Mouse (Mus musculus): ENCODE results near the gene Pcsk1n. TPM values are rescaled to one million over a fixed set of nuclear protein-coding genes. Genes with fewer than 3 reads are reported as not detected.
A peak's percentile ranks its signal among the peaks of the same experiment; 100 is the strongest.
"Not testable (repeated sequence)": the region's sequence is repeated elsewhere in the genome, so short reads cannot be mapped to it uniquely, and the experiment has no call there.

Gene Pcsk1n
- polyA plus RNA-seq, 1 experiment from 2014 or later = 83.8 TPM

DNA sequence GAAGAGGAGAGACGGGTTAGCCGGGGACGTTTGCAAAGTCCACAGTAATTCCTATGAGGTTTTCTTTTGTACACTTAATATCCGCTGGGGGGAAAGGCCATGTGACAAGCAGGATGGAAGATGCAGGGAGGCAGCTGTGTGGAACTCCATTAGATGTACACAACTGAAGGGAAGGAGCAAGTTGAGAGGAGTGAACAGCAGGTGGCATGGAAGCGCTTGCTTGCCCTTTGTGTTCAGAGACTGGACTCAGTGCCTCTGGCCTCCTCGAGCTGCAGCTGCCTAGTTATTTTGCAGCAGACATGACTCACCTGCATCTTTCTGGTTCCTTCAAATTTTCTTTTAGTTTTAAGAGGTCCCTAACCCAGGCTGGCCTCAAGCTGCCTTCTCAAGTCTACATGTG, 9.1 kb upstream of the Pcsk1n start:
- no peak overlapping the region for H3K9ac ChIP-seq
- H3K27me3 ChIP-seq = no peaks in the 10 kb centered on the region
- peaks cover 16% of the 10 kb centered on the region; the same call in 1 of the 2 replicates for H3K36me3 ChIP-seq (ENCODE audit: poor library complexity, severe bottlenecking)
- no peak for ATAC-seq
- WGBS = 50% methylated on average over 6 of the region's 6 CpGs
- H3K4me3 ChIP-seq = no peak overlapping the region
- no peaks in the 10 kb centered on the region for H3K9me3 ChIP-seq (replicated peaks)
- no peak overlapping the region for H3K27ac ChIP-seq
- no peak overlapping the region for H3K4me2 ChIP-seq
- H3K4me1 ChIP-seq = no peaks in the 10 kb centered on the region

DNA sequence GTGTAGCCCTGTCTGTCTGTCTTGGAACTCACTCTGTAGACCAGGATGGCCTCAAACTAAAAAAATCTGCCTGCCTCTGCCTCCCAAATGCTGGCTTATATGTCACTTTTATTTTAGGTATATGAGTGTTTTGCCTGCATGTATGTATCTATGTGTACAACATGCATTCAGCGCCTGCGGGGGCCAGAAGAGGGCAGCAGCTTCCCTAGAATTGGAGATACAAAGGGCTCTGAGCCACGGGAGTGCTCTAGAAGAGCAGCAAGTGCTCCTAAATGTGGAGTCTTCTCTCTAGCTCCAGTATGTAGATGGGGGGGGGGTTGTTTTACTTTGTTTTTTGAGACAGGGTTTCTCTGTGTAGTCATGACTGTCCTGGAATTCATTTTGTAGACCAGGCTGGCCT, 4.0 kb upstream of the Pcsk1n start:
- H3K9ac ChIP-seq; H3K36me3 ChIP-seq (ENCODE audit: poor library complexity, severe bottlenecking); H3K27ac ChIP-seq; H3K4me3 ChIP-seq; H3K4me1 ChIP-seq; ATAC-seq; H3K4me2 ChIP-seq; H3K27me3 ChIP-seq; H3K9me3 ChIP-seq (replicated peaks): not testable (repeated sequence)
- WGBS = 18% methylated on average over 3 of the region's 3 CpGs

DNA sequence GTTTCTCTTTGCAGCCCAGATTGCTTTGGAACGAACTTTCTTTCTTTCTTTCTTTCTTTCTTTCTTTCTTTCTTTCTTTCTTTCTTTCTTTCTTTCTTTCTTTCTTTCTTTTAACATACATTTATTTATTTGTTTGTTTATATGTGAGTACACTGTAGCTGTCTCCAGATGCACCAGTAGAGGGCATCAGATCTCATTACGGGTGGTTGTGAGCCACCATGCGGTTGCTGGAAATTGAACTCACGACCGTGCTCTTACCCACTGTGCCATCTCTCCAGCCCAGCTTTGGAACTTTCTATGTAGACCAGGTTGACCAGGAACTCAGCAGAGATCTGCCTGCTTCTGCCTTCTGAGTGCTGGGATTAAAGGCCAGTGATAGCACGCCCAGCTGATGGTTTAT, 1.7 kb upstream of the Pcsk1n start:
- H3K4me3 ChIP-seq; H3K9ac ChIP-seq; H3K4me1 ChIP-seq; H3K9me3 ChIP-seq (replicated peaks); H3K4me2 ChIP-seq; H3K27ac ChIP-seq; ATAC-seq; H3K36me3 ChIP-seq (ENCODE audit: poor library complexity, severe bottlenecking): not testable (repeated sequence)
- WGBS = 80% methylated on average over 6 of the region's 6 CpGs
- H3K27me3 ChIP-seq = peaks cover 12% of the 10 kb centered on the region

DNA sequence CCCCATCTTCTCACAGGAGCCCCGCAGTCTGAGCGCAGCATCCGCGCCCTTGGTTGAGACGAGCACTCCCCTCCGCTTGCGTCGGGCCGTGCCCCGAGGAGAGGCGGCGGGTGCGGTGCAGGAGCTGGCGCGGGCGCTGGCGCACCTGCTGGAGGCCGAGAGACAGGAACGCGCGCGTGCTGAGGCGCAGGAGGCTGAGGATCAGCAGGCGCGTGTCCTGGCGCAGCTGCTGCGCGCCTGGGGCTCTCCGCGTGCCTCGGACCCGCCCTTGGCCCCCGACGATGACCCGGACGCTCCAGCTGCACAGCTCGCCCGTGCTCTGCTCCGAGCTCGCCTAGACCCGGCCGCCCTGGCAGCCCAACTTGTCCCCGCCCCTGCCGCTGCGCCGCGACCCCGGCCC, 2.4 kb downstream of the Pcsk1n start:
- no peaks in the 10 kb centered on the region for H3K9me3 ChIP-seq (replicated peaks)
- WGBS = 14% methylated on average over 33 of the region's 48 CpGs
- 0 out of 2 replicates have a peak, but pooled peaks cover 5% of the 10 kb centered on the region for H3K36me3 ChIP-seq (ENCODE audit: poor library complexity, severe bottlenecking)
- no peak overlapping the region for H3K27ac ChIP-seq
- ATAC-seq = no peak
- peaks cover 8% of the 10 kb centered on the region for H3K4me1 ChIP-seq
- peak overlapping the region; percentile 46 for H3K4me3 ChIP-seq
- peak overlapping the region; percentile 63 for H3K4me2 ChIP-seq
- peak overlapping the region; percentile 59 for H3K9ac ChIP-seq
- peaks cover 29% of the 10 kb centered on the region for H3K27me3 ChIP-seq

DNA sequence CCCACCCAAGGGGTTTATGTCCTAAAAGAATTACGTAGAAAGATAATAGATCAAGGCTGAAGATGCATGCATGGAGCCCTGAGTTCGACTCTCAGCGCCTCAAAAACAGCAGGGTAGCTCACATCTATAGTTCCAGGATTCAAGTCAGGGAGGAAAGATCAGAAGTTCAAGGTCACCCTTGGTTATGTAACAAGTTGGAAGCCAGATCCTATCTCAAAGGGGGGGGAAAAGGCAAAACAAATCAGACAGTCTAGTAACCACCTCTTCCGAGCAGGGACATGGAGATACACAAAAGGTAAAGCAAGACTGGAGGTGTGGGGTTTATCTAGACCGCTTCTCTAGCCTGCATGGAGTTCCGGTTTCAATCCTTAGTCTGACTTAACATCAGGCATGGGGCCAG, 6.6 kb downstream of the Pcsk1n start:
- Histone ChIP-seq H3K9ac (no peak overlapping the region), H3K9me3 (replicated peaks) (no peaks in the 10 kb centered on the region; the same call in 1 of the 2 replicates), H3K4me1 (peaks cover 8% of the 10 kb centered on the region), H3K27me3 (peaks cover 29% of the 10 kb centered on the region), H3K27ac (no peak overlapping the region), H3K4me3 (no peak overlapping the region), H3K4me2 (no peak overlapping the region), H3K36me3 (ENCODE audit: poor library complexity, severe bottlenecking) (peaks cover 18% of the 10 kb centered on the region)
- no peak for ATAC-seq
- 84% methylated on average over 6 of the region's 6 CpGs for WGBS

DNA sequence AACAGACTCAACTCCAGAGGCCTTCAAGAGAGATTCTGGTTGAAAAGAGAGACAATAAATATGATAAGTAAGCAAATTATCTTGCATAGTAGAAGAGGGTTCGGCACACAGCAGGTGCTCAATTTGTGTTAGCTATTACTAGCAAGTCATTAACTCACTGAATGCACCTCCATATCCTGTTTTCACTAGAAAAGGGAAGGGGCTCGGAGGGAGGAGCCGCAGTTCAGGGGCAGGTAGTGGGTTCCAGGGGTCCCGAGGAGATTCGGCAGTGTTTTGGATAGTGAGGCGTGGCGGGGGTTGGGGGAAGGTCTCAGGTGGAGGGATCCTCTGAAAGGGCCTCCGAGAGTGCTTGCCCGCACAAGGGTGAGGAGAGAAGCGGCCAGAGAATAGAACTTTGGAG, 7.5 kb downstream of the Pcsk1n start:
- WGBS = 28% methylated on average over 10 of the region's 10 CpGs
- no peaks in the 10 kb centered on the region; the same call in 1 of the 2 replicates for H3K9me3 ChIP-seq (replicated peaks)
- H3K9ac ChIP-seq = no peak overlapping the region
- no peak for ATAC-seq
- H3K27ac ChIP-seq = no peak overlapping the region
- H3K4me2 ChIP-seq = no peak overlapping the region
- peaks cover 8% of the 10 kb centered on the region for H3K4me1 ChIP-seq
- H3K36me3 ChIP-seq (ENCODE audit: poor library complexity, severe bottlenecking) = peaks cover 27% of the 10 kb centered on the region
- no peak overlapping the region for H3K4me3 ChIP-seq
- H3K27me3 ChIP-seq = peaks cover 25% of the 10 kb centered on the region

DNA sequence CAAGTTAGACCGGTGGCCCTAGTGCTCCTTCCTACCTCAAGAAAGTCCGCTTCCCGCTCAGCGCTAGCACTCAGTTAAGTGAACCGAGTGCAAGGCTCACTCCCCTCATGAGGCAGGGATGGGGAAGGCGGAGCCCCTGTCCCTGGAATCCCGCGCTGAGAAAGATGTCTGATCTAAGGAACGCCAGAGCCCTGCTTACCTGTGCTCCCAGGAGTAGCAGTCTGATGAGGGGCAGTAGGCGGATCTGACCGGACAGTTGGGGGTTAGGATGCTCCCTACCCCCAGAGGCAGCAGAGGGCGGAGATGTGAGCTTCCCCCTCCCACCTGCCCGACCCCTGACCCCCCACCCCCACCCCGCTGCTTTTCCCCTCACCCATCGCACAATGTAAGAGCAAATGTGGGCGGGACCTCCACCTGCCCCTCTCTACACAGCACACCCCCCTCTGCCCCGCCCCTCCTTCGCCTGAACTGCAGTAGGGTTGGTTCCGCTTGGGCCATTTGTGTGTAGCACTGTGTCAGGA, 8.7 kb downstream of the Pcsk1n start, which contains the start of gene Eras:
TSS of gene Eras (minus strand) at position 338 of the 521 bp plus-strand sequence.
- Histone ChIP-seq H3K27me3 (peaks cover 13% of the 10 kb centered on the region), H3K27ac (no peak within 1 kb of the TSS), H3K9me3 (replicated peaks) (no peaks in the 10 kb centered on the region; the same call in 1 of the 2 replicates), H3K4me1 (no peaks in the 10 kb centered on the region), H3K36me3 (ENCODE audit: poor library complexity, severe bottlenecking) (peaks cover 26% of the 10 kb centered on the region), H3K9ac (no peak within 1 kb of the TSS), H3K4me3 (no peak within 1 kb of the TSS), H3K4me2 (no peak within 1 kb of the TSS)
- no peak for ATAC-seq
- 19% methylated on average over 19 of the region's 19 CpGs for WGBS

DNA sequence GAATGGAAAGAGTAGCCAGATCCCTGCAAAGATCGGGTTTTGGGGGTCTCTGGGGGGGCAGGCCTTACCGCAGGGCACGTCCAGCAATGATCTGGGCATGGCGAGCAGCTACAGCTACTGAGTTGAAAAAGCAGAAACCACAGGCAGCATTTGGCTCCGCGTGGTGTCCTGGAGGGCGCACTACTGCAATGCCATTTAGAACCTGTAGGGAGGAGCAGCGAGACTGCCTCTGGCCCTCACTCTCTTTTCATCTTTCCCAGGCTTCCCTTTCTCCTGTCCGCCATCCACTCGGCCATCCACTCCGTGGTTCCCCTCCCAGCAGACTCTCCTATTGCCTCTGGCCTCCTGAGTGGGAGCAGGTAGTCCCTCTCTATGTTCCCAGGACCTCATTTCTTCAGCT, 17.3 kb downstream of the Pcsk1n start:
- Histone ChIP-seq H3K27ac (no peak overlapping the region), H3K4me1 (no peaks in the 10 kb centered on the region), H3K4me2 (no peak overlapping the region), H3K9ac (no peak overlapping the region), H3K27me3 (no peaks in the 10 kb centered on the region), H3K4me3 (no peak overlapping the region), H3K36me3 (ENCODE audit: poor library complexity, severe bottlenecking) (peaks cover 52% of the 10 kb centered on the region), H3K9me3 (replicated peaks) (no peaks in the 10 kb centered on the region)
- no peak for ATAC-seq
- 55% methylated on average over 11 of the region's 11 CpGs for WGBS

DNA sequence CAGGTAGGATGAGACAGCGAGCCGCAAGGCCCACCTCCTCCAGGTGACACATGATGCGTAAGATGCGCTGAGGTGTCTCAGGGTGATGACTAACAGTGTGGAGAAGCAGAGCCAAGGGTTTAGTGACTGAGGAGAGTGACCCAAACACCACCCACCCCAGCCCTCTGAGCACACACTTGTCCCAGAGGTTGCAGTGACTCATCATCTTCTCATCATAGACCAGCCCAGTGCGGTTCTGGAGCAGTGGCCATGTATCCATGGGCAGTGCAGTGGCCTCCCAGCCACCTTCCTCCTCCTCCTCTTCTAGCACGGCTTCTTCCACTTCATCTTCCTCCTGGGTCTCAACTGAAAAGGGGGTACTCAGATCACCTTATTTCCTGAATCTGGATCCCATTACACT, 18.0 kb downstream of the Pcsk1n start:
- Histone ChIP-seq H3K36me3 (ENCODE audit: poor library complexity, severe bottlenecking) (peaks cover 49% of the 10 kb centered on the region), H3K27ac (no peak overlapping the region), H3K4me2 (no peak overlapping the region), H3K9ac (no peak overlapping the region), H3K27me3 (no peaks in the 10 kb centered on the region), H3K4me1 (no peaks in the 10 kb centered on the region), H3K9me3 (replicated peaks) (no peaks in the 10 kb centered on the region), H3K4me3 (no peak overlapping the region)
- no peak for ATAC-seq
- WGBS = 100% methylated on average over 6 of the region's 6 CpGs

DNA sequence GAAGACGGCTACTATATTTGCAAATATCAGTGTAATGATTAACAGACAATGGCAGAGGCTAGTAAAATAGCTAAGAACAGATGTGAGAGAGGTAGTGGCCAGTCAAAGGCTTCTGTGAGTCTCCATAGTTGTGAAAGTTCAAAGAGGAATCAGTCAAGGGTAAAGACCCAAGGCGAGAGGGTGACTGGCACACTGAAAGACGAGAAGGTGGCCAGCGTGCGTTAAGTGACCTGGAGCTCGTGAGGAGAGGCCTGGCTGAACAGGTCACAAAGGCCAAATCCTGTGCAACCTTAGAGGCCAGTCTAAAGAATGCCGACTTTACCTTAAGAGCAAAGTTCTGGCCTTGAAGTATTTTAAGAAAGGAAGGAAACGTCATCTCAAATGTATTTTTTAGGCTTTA, 26.0 kb downstream of the Pcsk1n start:
- 71% methylated on average over 8 of the region's 8 CpGs for whole genome bisulfite sequencing
- no peaks in the 10 kb centered on the region for H3K27me3 ChIP-seq
- ATAC-seq = no peak
- peaks cover 9% of the 10 kb centered on the region; the same call in 1 of the 2 replicates for H3K36me3 ChIP-seq (ENCODE audit: poor library complexity, severe bottlenecking)
- H3K4me1 ChIP-seq = 0 out of 2 replicates have a peak, but pooled peaks cover 3% of the 10 kb centered on the region
- H3K9ac ChIP-seq = no peak overlapping the region
- no peaks in the 10 kb centered on the region for H3K9me3 ChIP-seq (replicated peaks)
- no peak overlapping the region for H3K4me2 ChIP-seq
- no peak overlapping the region for H3K4me3 ChIP-seq
- H3K27ac ChIP-seq = no peak overlapping the region

DNA sequence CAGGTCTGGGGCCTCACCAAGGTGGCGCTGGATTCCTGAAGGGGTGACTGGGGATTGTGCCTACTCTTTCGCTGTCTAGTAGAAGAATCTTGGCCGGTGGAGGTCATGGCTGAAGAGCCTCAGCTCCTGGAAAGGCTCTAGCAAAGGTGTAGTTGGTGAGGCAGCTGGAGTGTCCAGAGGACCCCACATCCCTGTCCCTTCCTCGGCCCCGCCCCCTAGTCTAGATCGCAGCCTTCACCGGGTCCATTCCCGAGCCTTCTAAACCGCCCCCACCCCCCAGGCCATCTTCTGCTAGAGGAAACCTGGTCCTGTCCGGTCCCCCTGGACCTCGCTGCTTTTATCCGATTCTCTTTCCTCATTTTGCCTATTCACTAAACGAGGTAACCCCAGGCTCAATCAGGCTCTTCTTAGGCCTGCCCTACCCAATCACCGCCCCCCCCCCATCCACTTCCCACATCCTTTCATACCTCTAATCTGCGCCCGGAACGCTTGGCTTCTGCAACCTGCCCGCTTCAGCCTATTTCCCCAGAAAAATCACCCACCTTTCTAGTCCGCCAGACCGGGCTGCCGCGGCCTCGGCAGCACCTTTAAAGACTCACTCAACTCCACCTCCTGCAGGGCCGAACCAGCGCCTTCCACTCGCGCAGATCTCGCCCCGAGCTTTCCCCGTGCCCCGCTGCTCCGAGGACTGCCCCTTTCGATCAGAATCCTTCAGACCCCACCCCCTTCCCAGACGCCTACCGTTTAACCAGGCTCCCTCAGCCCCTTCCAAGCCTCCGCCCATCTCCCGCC, 27.7 kb downstream of the Pcsk1n start, which contains the start of gene Hdac6:
TSS of gene Hdac6 (minus strand) at position 782 of the 792 bp plus-strand sequence.
- Histone ChIP-seq H3K4me1 (0 out of 2 replicates have a peak, but pooled peaks cover 3% of the 10 kb centered on the region), H3K36me3 (ENCODE audit: poor library complexity, severe bottlenecking) (0 out of 2 replicates have a peak, but pooled peaks cover 9% of the 10 kb centered on the region), H3K4me3 (peak within 1 kb of the TSS; percentile 46), H3K9ac (peak within 1 kb of the TSS; percentile 67), H3K27ac (peak within 1 kb of the TSS; percentile 51; the same call in 1 of the 2 replicates), H3K4me2 (peak within 1 kb of the TSS; percentile 63), H3K27me3 (no peaks in the 10 kb centered on the region), H3K9me3 (replicated peaks) (no peaks in the 10 kb centered on the region)
- WGBS = 24% methylated on average over 31 of the region's 37 CpGs
- peak; percentile 55 for ATAC-seq

DNA sequence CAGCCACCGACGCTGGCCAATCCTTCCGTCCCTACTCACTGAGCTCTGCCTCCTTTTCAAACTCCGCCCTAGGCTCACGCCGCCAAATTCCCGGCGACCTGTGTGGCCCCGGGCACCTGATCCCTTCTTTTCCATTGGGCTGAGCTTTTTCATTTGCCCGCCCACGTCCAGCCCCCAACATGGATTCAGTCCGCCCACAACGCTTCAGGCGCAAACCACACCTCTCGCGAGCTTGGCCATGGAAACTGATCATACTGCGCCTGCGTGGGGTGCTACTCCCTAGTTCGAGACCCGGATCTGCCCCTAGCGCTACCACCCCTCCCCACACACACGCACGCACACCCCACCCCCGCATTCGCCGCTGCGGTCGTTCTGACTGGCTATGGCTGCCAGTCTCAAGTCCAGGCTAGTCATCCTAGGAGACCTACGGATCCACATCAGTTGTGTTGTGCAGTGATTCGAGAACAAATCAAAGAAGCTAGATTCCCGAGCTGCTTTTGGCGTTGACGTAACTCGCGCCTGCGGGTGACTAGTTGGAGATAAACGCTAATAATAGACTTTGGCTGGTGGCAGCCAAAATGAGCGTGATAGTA, 28.4 kb downstream of the Pcsk1n start:
- Histone ChIP-seq H3K36me3 (ENCODE audit: poor library complexity, severe bottlenecking) (0 out of 2 replicates have a peak, but pooled peaks cover 9% of the 10 kb centered on the region), H3K9ac (peak overlapping the region; percentile 50; the same call in 1 of the 2 replicates), H3K4me3 (peak overlapping the region; percentile 46), H3K27ac (no peak overlapping the region), H3K27me3 (no peaks in the 10 kb centered on the region), H3K4me1 (0 out of 2 replicates have a peak, but pooled peaks cover 3% of the 10 kb centered on the region), H3K4me2 (peak overlapping the region; percentile 63), H3K9me3 (replicated peaks) (no peaks in the 10 kb centered on the region)
- WGBS = 18% methylated on average over 38 of the region's 38 CpGs
- ATAC-seq = peak; percentile 99
